Mouse (Mus musculus) Patski (cell line): ENCODE data around the gene Gm26741. TPM values are rescaled to one million over a fixed set of nuclear protein-coding genes. Genes with fewer than 3 reads are reported as not detected.

Source experiments
- ATAC-seq: fragments of 100-300 bp; one replicate; pipeline ENCODE4 v1.8.0; 2021
- CTCF ChIA-PET: fragments of 350-600 bp; sonication (Branson Sonifier 250); formaldehyde crosslinking; loops from one replicate; lab custom pipeline; 2022; ENCODE audit warnings: inconsistent platforms; lab: Charles Lee
- POLR2A ChIA-PET: fragments of 350-600 bp; sonication (Branson Sonifier 250); formaldehyde crosslinking; loops from one replicate; lab custom pipeline; 2022; ENCODE audit warnings: antibody characterized with exemption, inconsistent platforms; lab: Charles Lee
- DNase-seq: peaks from one replicate; pipeline ENCODE4 v3.0.0-alpha.2; 2011; ENCODE audit warnings: low read depth, low spot score
- H3K27me3 ChIP-seq: fragments of 371-371 bp; one replicate; pipeline ENCODE4 v1.5.1; 2021
- CTCF ChIP-seq: fragments of 100-300 bp; IDR thresholded peaks from one replicate; pipeline ENCODE4 v1.5.1; 2021
- in situ Hi-C: fragments of 300-500 bp; cut with MboI; formaldehyde crosslinking; loops from 3 replicates; pipeline ENCODE4 v1.11.1; 2018; ENCODE audit warnings: low pct_unique_long_range_greater_than_20kb, mixed read lengths
- polyA plus RNA-seq: library from polyadenylated mRNA; unstranded; gene quantifications from one replicate; pipeline ENCODE4 v1.2.3, GENCODE M21; 2021

Gm26741 gene
- polyA plus RNA-seq, 1 experiment from 2014 or later = not detected

GRCm38 (mm10) chr10:52373834-52374233 is 15.3 kb downstream of the Gm26741 start:
- ATAC-seq = no peak
- TF ChIP-seq CTCF = no peak
- H3K27me3 ChIP-seq = no peaks in the 10 kb centered on the region
- in situ Hi-C loops = no loop called here
- CTCF ChIA-PET = no interaction called here
- DNase-seq = no peak
- POLR2A ChIA-PET = no interaction called here

GRCm38 (mm10) chr10:52374651-52375050 is 16.1 kb downstream of the Gm26741 start:
- no peak for ATAC-seq
- CTCF ChIA-PET = interaction anchor here (1.8 kb wide), 1 partner anchor 158 kb away, joined by 5 read pairs; no protein-coding TSS in a partner anchor

GRCm38 (mm10) chr10:52376422-52376821 is 17.9 kb downstream of the Gm26741 start:
- in situ Hi-C loops = loop anchor here (25.0 kb wide), 1 partner anchor 589 kb away; no protein-coding TSS in a partner anchor
- TF ChIP-seq CTCF = no peak
- POLR2A ChIA-PET = interaction anchor here (0.6 kb wide), 1 partner anchor 16 kb away, joined by 3 read pairs; no protein-coding TSS in a partner anchor
- ATAC-seq = no peak
- DNase-seq = no peak
- CTCF ChIA-PET = interaction anchor here (0.9 kb wide), 1 partner anchor 15 kb away, joined by 3 read pairs; no protein-coding TSS in a partner anchor
- H3K27me3 ChIP-seq = no peaks in the 10 kb centered on the region

More at GRCm38 (mm10) chr10:52374651-52375050, 16.1 kb downstream of the Gm26741 start:
- in situ Hi-C loops = loop anchor here (25.0 kb wide), 1 partner anchor 587 kb away; no protein-coding TSS in a partner anchor
- no peak for DNase-seq
- no peak for TF ChIP-seq CTCF
- H3K27me3 ChIP-seq = no peaks in the 10 kb centered on the region
- POLR2A ChIA-PET = no interaction called here

- ATAC-seq (no peak), DNase-seq (no peak)
- in situ Hi-C loops = loop anchor here (25.0 kb wide), 1 partner anchor 591 kb away; no protein-coding TSS in a partner anchor
- ChIA-PET CTCF (interaction anchor here (1.0 to 1.3 kb wide), 2 partner anchors 20 to 22 kb away, joined by 3 read pairs; no protein-coding TSS in a partner anchor), POLR2A (no interaction called here)
- TF ChIP-seq CTCF = no peak
- no peaks in the 10 kb centered on the region for H3K27me3 ChIP-seq
These were observed 19.2 kb downstream of the Gm26741 start for GRCm38 (mm10) chr10:52377813-52378212.

- no peak for TF ChIP-seq CTCF
- CTCF ChIA-PET = interaction anchor here (0.9 to 4.1 kb wide), 6 partner anchors 9 to 165 kb away, joined by 3 to 19 read pairs (median 4); partner anchors contain the start of gene Gm26741
- in situ Hi-C loops = loop anchor here (10.0 to 25.0 kb wide), 2 partner anchors 277 to 594 kb away; no protein-coding TSS in a partner anchor
- POLR2A ChIA-PET = interaction anchor here (1.1 kb wide), 1 partner anchor 27 kb away, joined by 4 read pairs; no protein-coding TSS in a partner anchor
- peak; percentile 36 for ATAC-seq
- H3K27me3 ChIP-seq = no peaks in the 10 kb centered on the region
- DNase-seq = no peak
These were observed 22.8 kb downstream of the Gm26741 start for GRCm38 (mm10) chr10:52381321-52381801.

- ATAC-seq (peak; percentile 95), DNase-seq (peak; percentile 69)
- peaks cover 2% of the 10 kb centered on the region for H3K27me3 ChIP-seq
- in situ Hi-C loops = loop anchor here (10.0 to 25.0 kb wide), 2 partner anchors 277 to 595 kb away; no protein-coding TSS in a partner anchor
- POLR2A ChIA-PET = no interaction called here
- CTCF ChIA-PET = interaction anchor here (0.9 to 4.1 kb wide), 5 partner anchors 8 to 166 kb away, joined by 3 to 19 read pairs (median 4); partner anchors contain the start of genes Dcbld1 and Gm26741
- TF ChIP-seq CTCF = no peak
These were observed 23.5 kb downstream of the Gm26741 start, which contains the start of gene Gopc for GRCm38 (mm10) chr10:52381845-52382591. Gene Gopc (minus strand): TSS chr10:52382124.

GRCm38 (mm10) chr10:52383022-52383421 is 24.5 kb downstream of the Gm26741 start:
- ChIA-PET POLR2A (no interaction called here), CTCF (interaction anchor here (1.0 to 4.1 kb wide), 2 partner anchors 150 to 167 kb away, joined by 4 to 19 read pairs; partner anchors contain the start of gene Dcbld1)
- in situ Hi-C loops = loop anchor here (10.0 to 25.0 kb wide), 2 partner anchors 278 to 596 kb away; no protein-coding TSS in a partner anchor
- TF ChIP-seq CTCF = no peak
- ATAC-seq (no peak), DNase-seq (no peak)
- peaks cover 13% of the 10 kb centered on the region for H3K27me3 ChIP-seq

- no peak for ATAC-seq
- in situ Hi-C loops = loop anchor here (10.0 to 25.0 kb wide), 2 partner anchors 279 to 596 kb away; no protein-coding TSS in a partner anchor
- H3K27me3 ChIP-seq = peaks cover 16% of the 10 kb centered on the region
- POLR2A ChIA-PET = no interaction called here
- CTCF ChIA-PET = interaction anchor here (4.1 kb wide), 1 partner anchor 168 kb away, joined by 19 read pairs; no protein-coding TSS in a partner anchor
- no peak for TF ChIP-seq CTCF
- no peak for DNase-seq
These were observed 25.0 kb downstream of the Gm26741 start for GRCm38 (mm10) chr10:52383522-52383921.

GRCm38 (mm10) chr10:52384823-52385610 is 26.4 kb downstream of the Gm26741 start:
- ATAC-seq (no peak), DNase-seq (no peak)
- ChIA-PET POLR2A (no interaction called here), CTCF (interaction anchor here (1.1 to 1.4 kb wide), 2 partner anchors 11 to 169 kb away, joined by 3 to 6 read pairs; no protein-coding TSS in a partner anchor)
- peak; percentile 94 for TF ChIP-seq CTCF
- in situ Hi-C loops = loop anchor here (10.0 to 25.0 kb wide), 2 partner anchors 280 to 598 kb away; no protein-coding TSS in a partner anchor
- peaks cover 20% of the 10 kb centered on the region for H3K27me3 ChIP-seq
